Mouse (Mus musculus) liver, embryonic 14.5 days (tissue): ENCODE data around the gene Soat2.

Experiments used
- CTCF ChIP-seq: IDR thresholded peaks from 2 replicates; pipeline ENCODE4 v1.5.1; 2016; ENCODE audit warnings: antibody characterized with exemption, low read depth, control low read depth
- EP300 ChIP-seq: IDR thresholded peaks from 2 replicates; pipeline ENCODE4 v1.6.1; 2016; ENCODE audit warnings: antibody characterized with exemption, low read depth

DNA sequence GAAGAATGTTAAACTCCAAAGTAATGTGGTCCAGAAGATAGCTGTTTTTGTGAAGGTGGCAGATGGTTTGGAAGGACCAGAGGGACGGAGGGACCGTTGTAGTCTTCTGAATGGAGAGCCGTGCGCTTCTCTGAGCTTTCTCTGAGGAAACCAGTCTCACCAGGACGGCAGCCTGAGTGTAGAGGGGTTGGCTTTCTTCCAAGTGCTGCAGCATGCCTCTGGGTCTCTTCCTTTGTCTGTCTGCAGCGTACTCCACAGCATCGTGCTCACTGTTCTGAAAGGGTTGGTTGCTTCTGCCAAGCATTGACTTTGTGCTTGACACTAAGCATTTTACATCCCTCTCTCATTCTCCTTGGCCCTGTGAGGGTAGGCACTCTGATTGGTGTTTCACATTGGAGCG is 55.5 kb downstream of the Soat2 start:
- TF ChIP-seq EP300 (no peak), CTCF (no peak)
